Mouse (Mus musculus) bone marrow macrophage, adult 2 months (primary cell): Measurements from ENCODE around the gene Gm20388.

Source experiments
- CTCF ChIP-seq: IDR thresholded peaks from 2 replicates; pipeline ENCODE4 v1.5.1; 2012; ENCODE audit warnings: low read depth, mild to moderate bottlenecking, low read length, moderate library complexity
- POLR2A ChIP-seq: IDR thresholded peaks from 2 replicates; pipeline ENCODE4 v1.6.1; 2012; ENCODE audit warnings: mild to moderate bottlenecking, low read depth, low read length, borderline replicate concordance

DNA sequence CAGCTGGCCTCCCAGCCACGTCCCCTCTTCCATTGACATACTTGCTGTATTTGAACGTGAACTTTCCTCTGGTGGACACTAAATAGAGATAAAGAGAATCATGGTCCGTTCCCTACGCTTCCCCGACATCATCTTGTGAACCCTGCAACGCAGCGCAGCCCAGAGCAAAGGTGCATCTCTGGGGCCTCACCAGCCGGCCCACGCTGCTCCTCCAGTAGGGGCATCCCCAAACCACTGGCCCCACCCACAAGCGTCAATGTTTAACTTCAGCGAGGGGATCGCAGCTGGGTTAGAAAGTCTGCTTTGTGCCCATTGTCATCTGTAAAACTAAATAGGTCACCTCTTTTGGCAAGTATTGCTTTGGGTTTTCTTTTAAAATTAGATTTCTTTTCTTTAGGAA, 4433.4 kb downstream of the Gm20388 start:
- TF ChIP-seq CTCF = no peak
- no peak for TF ChIP-seq POLR2A
